Mouse (Mus musculus) layer of hippocampus, adult 2 months (tissue): ENCODE measurements around the gene Prmt1. TPM values are rescaled to one million over a fixed set of nuclear protein-coding genes. Genes with fewer than 3 reads are reported as not detected.
A peak's percentile ranks its signal among the peaks of the same experiment; 100 is the strongest.

Experiments
- DNase-seq, 2 experiments: peaks; one replicate each; pipeline ENCODE4 v3.0.0; 2022; ENCODE audit warnings: low spot score in 2 of 2
- H3K27ac ChIP-seq: fragments of 200-600 bp; 2 replicates; pipeline ENCODE4 v1.8.1; 2022
- H3K4me3 ChIP-seq: fragments of 200-600 bp; 2 replicates; pipeline ENCODE4 v1.8.1; 2022; ENCODE audit warnings: mild to moderate bottlenecking
- CTCF ChIP-seq: fragments of 200-600 bp; conservative IDR thresholded peaks from 2 replicates; pipeline ENCODE4 v1.8.1; 2022; ENCODE audit warnings: antibody characterized with exemption, mild to moderate bottlenecking, moderate library complexity
- total RNA-seq, 2 experiments: library from RNA; stranded (reverse); gene quantifications; 2 replicates each; pipeline ENCODE4 v1.2.3; 2021

Gene Prmt1
- total RNA-seq, 2 experiments from 2014 or later, result 165 to 171 TPM

GRCm38 (mm10) chr7:45006503-45006902, 20.1 kb upstream of the Prmt1 start:
- no peak for TF ChIP-seq CTCF
- no peak overlapping the region for H3K4me3 ChIP-seq
- no peak overlapping the region for H3K27ac ChIP-seq
- no peak for DNase-seq

- TF ChIP-seq CTCF, result no peak
- H3K27ac ChIP-seq, result no peak overlapping the region
- no peak overlapping the region for H3K4me3 ChIP-seq
- DNase-seq, result no peak
Observed at GRCm38 (mm10) chr7:45005321-45005992, 19.1 kb upstream of the Prmt1 start.

GRCm38 (mm10) chr7:45004546-45004945, 18.2 kb upstream of the Prmt1 start:
- DNase-seq, result no peak
- no peak for TF ChIP-seq CTCF
- no peak overlapping the region for H3K4me3 ChIP-seq
- H3K27ac ChIP-seq, result no peak overlapping the region; the same call in 1 of the 2 replicates

GRCm38 (mm10) chr7:45002440-45002839, 16.1 kb upstream of the Prmt1 start:
- no peak overlapping the region for H3K4me3 ChIP-seq
- H3K27ac ChIP-seq, result peak overlapping the region; percentile 23; the same call in 1 of the 2 replicates
- no peak for TF ChIP-seq CTCF
- no peak for DNase-seq

- Histone ChIP-seq H3K27ac (no peak overlapping the region; the same call in 1 of the 2 replicates), H3K4me3 (no peak overlapping the region)
- TF ChIP-seq CTCF, result no peak
- no peak for DNase-seq
Observed at GRCm38 (mm10) chr7:45000539-45001114, 14.3 kb upstream of the Prmt1 start.

GRCm38 (mm10) chr7:44999753-45000152, 13.4 kb upstream of the Prmt1 start:
- no peak for TF ChIP-seq CTCF
- DNase-seq, result no peak
- Histone ChIP-seq H3K4me3 (no peak overlapping the region), H3K27ac (no peak overlapping the region)

- Histone ChIP-seq H3K27ac (peak within 1 kb of the TSS; percentile 84), H3K4me3 (peak within 1 kb of the TSS; percentile 65)
- no peak for DNase-seq
- no peak for TF ChIP-seq CTCF
Observed at GRCm38 (mm10) chr7:44998501-44998955, 12.2 kb upstream of the Prmt1 start, which contains the start of gene Bcl2l12. Gene Bcl2l12 (minus strand): TSS chr7:44998712.

- Histone ChIP-seq H3K4me3 (peak overlapping the region; percentile 65), H3K27ac (peak overlapping the region; percentile 84)
- no peak for DNase-seq
- no peak for TF ChIP-seq CTCF
Observed at GRCm38 (mm10) chr7:44997940-44998428, 11.6 kb upstream of the Prmt1 start.

- Histone ChIP-seq H3K27ac (peak within 1 kb of the TSS; percentile 84), H3K4me3 (peak within 1 kb of the TSS; percentile 65)
- peak; percentile 95 to 96 for DNase-seq
- no peak for TF ChIP-seq CTCF
Observed at GRCm38 (mm10) chr7:44997231-44997939, 11.0 kb upstream of the Prmt1 start, which contains the start of gene Irf3. Gene Irf3 (plus strand): TSS chr7:44997648.

GRCm38 (mm10) chr7:44996672-44997071, 10.3 kb upstream of the Prmt1 start:
- TF ChIP-seq CTCF, result no peak
- DNase-seq, result no peak
- Histone ChIP-seq H3K4me3 (peak overlapping the region; percentile 65), H3K27ac (peak overlapping the region; percentile 84; the same call in 1 of the 2 replicates)

- no peak for TF ChIP-seq CTCF
- no peak for DNase-seq
- peak overlapping the region; percentile 75 for H3K4me3 ChIP-seq
- peak overlapping the region; percentile 92 for H3K27ac ChIP-seq
Observed at GRCm38 (mm10) chr7:44986879-44987718, 731 bp upstream of the Prmt1 start.

GRCm38 (mm10) chr7:44985595-44986191, 675 bp downstream of the Prmt1 start:
- DNase-seq, result peak in 1 of 2 experiments; percentile 63
- Histone ChIP-seq H3K4me3 (peak overlapping the region; percentile 62), H3K27ac (peak overlapping the region; percentile 97)
- peak; percentile 58 for TF ChIP-seq CTCF
